Mouse (Mus musculus): ENCODE data around the gene Usmg5. TPM values are rescaled to one million over a fixed set of nuclear protein-coding genes. Genes with fewer than 3 reads are reported as not detected.

The Usmg5 gene
- polyA plus RNA-seq, 1 experiment from 2014 or later: 2,224 TPM

DNA sequence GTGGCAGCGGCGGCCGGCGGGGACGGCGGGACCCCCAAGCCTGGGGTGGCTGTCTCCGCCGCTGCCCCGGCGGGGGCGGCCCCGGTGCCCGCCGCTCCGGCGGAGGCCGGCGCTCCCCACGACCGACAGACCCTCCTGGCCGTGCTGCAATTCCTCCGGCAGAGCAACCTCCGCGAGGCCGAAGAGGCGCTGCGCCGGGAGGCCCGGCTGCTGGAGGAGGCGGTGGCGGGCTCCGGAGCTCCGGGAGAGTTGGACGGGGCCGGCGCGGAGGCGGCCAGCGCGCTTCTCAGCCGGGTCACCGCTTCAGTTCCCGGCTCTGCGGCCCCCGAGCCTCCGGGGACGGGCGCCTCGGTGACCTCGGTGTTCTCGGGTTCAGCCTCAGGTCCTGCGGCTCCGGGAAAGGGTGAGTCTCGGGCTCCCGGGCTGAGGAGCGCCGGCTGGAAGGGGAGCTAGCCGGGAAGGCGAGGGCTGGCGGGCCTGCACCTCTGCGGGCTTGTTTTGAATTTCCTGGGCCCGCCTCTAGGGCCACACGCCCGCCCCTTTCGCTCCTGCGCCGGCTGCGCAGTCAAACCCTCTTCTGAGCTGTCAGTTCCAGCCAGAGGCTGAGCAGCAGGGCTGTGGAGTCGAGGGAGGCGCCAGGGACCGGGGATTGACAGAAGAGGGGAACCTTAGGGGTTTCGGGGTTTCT is 22.4 kb downstream of the Usmg5 start:
- Histone ChIP-seq H3K27ac (ENCODE audit: low read length) (peak overlapping the region; percentile 87), H3K4me3 (ENCODE audit: low read length) (peak overlapping the region; percentile 88), H3K9ac (ENCODE audit: low read length) (peak overlapping the region; percentile 89), H3K36me3 (ENCODE audit: control insufficient read depth, insufficient read depth) (peaks cover 16% of the 10 kb centered on the region), H3K4me2 (ENCODE audit: low read depth, low read length) (peak overlapping the region; percentile 93), H3K27me3 (ENCODE audit: control insufficient read depth, insufficient read depth, low read length) (no peaks in the 10 kb centered on the region), H3K4me1 (ENCODE audit: control insufficient read depth, insufficient read depth, low read length) (peaks cover 15% of the 10 kb centered on the region), H3K9me3 (replicated peaks; ENCODE audit: control insufficient read depth, low read length) (no peaks in the 10 kb centered on the region)
- peak; percentile 94 for ATAC-seq (replicated peaks; ENCODE audit: extremely low read depth, insufficient read depth, low FRiP score)
- under 1% methylated on average over 56 of the region's 72 CpGs for WGBS

DNA sequence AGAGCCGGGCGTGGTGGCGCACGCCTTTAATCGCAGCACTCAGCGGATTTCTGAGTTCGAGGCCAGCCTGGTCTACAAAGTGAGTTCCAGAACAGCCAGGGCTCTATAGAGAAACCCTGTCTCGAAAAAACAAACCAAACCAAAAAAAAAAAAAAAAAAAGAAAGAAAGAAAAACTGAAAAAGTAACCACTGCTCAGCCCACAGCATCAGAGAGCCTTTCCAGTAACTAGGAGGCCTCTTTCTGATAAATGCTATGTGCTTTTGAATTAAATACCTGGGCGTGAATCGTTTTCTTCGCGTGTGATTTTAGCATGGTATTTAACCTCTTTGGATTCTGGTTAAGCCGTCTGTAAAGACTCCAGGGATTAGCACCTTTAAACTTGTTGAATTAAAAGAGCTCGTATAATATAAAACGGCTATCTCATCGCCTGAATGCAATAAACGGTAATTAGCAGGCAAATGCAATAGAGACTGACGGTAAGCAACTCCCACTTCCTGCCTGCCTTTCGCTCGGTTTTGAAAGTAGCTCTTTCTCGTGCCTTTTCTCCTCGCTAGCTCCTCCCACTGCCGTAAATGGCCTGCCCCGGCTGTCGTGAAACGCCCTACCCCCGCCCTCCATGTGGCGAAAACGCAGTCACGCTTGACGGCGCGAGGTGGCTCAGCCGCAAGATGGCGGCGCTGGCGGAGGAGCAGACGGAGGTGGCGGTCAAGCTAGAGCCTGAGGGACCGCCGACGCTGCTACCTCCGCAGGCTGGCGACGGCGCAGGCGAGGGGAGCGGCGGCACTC is 23.2 kb downstream of the Usmg5 start, which contains the start of gene Taf5:
Gene Taf5, plus strand, starts transcription at position 651 of the 787 bp plus-strand sequence.
- H3K9ac ChIP-seq (ENCODE audit: low read length): peak within 1 kb of the TSS; percentile 89
- H3K27me3 ChIP-seq (ENCODE audit: control insufficient read depth, insufficient read depth, low read length): no peaks in the 10 kb centered on the region
- H3K36me3 ChIP-seq (ENCODE audit: control insufficient read depth, insufficient read depth): peaks cover 8% of the 10 kb centered on the region
- peak within 1 kb of the TSS; percentile 87 for H3K27ac ChIP-seq (ENCODE audit: low read length)
- H3K9me3 ChIP-seq (replicated peaks; ENCODE audit: control insufficient read depth, low read length): no peaks in the 10 kb centered on the region
- ATAC-seq (replicated peaks; ENCODE audit: extremely low read depth, insufficient read depth, low FRiP score): peak; percentile 73
- 11% methylated on average over 49 of the region's 49 CpGs for WGBS
- peaks cover 15% of the 10 kb centered on the region for H3K4me1 ChIP-seq (ENCODE audit: control insufficient read depth, insufficient read depth, low read length)
- peak within 1 kb of the TSS; percentile 88 for H3K4me3 ChIP-seq (ENCODE audit: low read length)
- peak within 1 kb of the TSS; percentile 93 for H3K4me2 ChIP-seq (ENCODE audit: low read depth, low read length)

DNA sequence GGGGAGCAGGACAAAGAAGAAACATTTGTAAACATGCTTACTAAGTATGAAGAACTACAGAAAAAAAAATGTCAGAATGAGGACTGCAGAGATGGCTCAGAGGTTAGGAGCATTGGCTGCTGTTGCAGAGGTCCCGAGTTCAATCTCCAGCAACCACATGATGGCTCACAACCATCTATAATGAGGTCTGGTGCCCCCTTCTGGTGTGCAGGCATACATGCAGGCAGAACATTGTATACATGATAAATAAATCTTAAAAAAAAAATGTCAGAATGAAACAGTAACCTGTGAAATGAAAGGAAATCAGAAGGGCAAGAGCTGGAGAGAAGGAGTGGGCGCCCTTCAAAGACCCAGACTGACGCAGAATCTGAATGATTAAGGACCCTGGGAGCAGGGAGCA is 24.6 kb downstream of the Usmg5 start:
- Histone ChIP-seq H3K4me1 (ENCODE audit: control insufficient read depth, insufficient read depth, low read length) (peaks cover 15% of the 10 kb centered on the region), H3K27ac (ENCODE audit: low read length) (no peak overlapping the region), H3K9me3 (replicated peaks; ENCODE audit: control insufficient read depth, low read length) (no peaks in the 10 kb centered on the region), H3K36me3 (ENCODE audit: control insufficient read depth, insufficient read depth) (no peaks in the 10 kb centered on the region), H3K9ac (ENCODE audit: low read length) (no peak overlapping the region), H3K4me2 (ENCODE audit: low read depth, low read length) (no peak overlapping the region), H3K27me3 (ENCODE audit: control insufficient read depth, insufficient read depth, low read length) (no peaks in the 10 kb centered on the region), H3K4me3 (ENCODE audit: low read length) (no peak overlapping the region)
- ATAC-seq (replicated peaks; ENCODE audit: extremely low read depth, insufficient read depth, low FRiP score): no peak
- 92% methylated on average over 3 of the region's 3 CpGs for WGBS

DNA sequence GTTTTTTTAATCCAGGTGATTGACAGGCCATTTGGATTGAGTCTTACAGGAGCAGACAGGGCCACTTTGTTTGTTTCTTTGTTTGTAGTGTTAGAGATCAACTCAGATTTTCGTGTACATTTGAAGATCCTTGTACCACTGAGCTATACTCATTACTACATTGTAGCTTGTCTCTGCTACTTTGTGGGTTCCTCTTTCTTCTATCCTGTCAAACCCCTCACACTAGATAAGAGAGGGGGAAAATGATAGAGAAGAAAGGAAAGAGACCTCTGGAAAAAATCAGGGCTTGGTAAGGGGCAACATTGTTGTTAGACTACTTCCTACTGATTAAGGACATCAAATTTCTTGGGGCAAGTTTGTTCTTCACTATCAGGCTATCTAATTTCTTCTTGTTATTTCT is 32.8 kb downstream of the Usmg5 start:
- H3K4me2 ChIP-seq (ENCODE audit: low read depth, low read length): no peak overlapping the region
- no peak for ATAC-seq (replicated peaks; ENCODE audit: extremely low read depth, insufficient read depth, low FRiP score)
- WGBS: 52% methylated on average over 1 of the region's 1 CpGs
- no peaks in the 10 kb centered on the region for H3K27me3 ChIP-seq (ENCODE audit: control insufficient read depth, insufficient read depth, low read length)
- H3K4me3 ChIP-seq (ENCODE audit: low read length): no peak overlapping the region
- H3K9ac ChIP-seq (ENCODE audit: low read length): no peak overlapping the region
- H3K4me1 ChIP-seq (ENCODE audit: control insufficient read depth, insufficient read depth, low read length): no peaks in the 10 kb centered on the region
- H3K9me3 ChIP-seq (replicated peaks; ENCODE audit: control insufficient read depth, low read length): no peaks in the 10 kb centered on the region
- H3K27ac ChIP-seq (ENCODE audit: low read length): no peak overlapping the region
- no peaks in the 10 kb centered on the region for H3K36me3 ChIP-seq (ENCODE audit: control insufficient read depth, insufficient read depth)

DNA sequence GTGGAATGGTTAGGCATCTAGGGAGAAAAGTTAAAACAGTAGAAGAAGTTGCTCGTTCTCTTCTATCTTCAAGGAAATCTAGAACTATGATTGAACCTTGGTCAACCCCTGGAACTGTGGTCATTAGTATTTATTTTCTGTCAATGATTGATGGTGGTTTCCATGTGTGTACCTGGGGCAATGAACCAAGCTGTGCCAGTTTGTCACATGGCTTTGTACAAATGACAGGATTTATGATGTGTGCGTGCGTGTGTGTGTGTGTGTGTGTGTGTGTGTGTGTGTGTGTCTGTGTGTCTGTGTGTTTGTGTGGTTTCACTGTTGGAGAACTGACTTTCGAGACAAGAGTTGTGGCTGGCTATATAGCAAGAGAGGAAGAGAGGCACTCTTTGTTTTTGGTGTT is 37.0 kb downstream of the Usmg5 start:
- 81% methylated on average over 4 of the region's 4 CpGs for WGBS

DNA sequence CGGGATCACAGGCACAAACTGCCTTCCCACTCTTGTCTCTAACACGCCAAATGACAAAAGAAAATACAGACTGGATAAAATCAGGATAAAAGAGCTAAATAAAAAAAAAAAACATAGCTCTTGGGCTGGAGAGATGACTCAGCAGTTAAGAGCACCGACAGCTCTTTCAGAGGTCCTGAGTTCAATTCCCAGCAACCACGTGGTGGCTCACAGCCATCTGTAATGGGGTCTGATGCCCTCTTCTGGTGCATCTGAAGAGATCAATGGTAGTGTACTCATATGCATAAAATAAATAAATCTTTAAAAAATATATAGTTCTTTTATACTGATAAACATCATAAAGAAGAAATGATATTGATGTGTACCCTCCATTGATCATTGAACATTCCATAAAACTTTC is 37.5 kb downstream of the Usmg5 start:
- Histone ChIP-seq H3K9ac (ENCODE audit: low read length) (no peak overlapping the region), H3K36me3 (ENCODE audit: control insufficient read depth, insufficient read depth) (no peaks in the 10 kb centered on the region), H3K4me1 (ENCODE audit: control insufficient read depth, insufficient read depth, low read length) (peaks cover 11% of the 10 kb centered on the region), H3K27me3 (ENCODE audit: control insufficient read depth, insufficient read depth, low read length) (no peaks in the 10 kb centered on the region), H3K27ac (ENCODE audit: low read length) (no peak overlapping the region), H3K4me3 (ENCODE audit: low read length) (no peak overlapping the region), H3K4me2 (ENCODE audit: low read depth, low read length) (no peak overlapping the region), H3K9me3 (replicated peaks; ENCODE audit: control insufficient read depth, low read length) (no peaks in the 10 kb centered on the region)
- 78% methylated on average over 4 of the region's 4 CpGs for WGBS
- no peak for ATAC-seq (replicated peaks; ENCODE audit: extremely low read depth, insufficient read depth, low FRiP score)

More for the DNA sequence above, 37.0 kb downstream of the Usmg5 start:
- Histone ChIP-seq H3K9ac (ENCODE audit: low read length) (no peak overlapping the region), H3K27ac (ENCODE audit: low read length) (no peak overlapping the region), H3K9me3 (replicated peaks; ENCODE audit: control insufficient read depth, low read length) (no peaks in the 10 kb centered on the region), H3K4me2 (ENCODE audit: low read depth, low read length) (no peak overlapping the region), H3K4me1 (ENCODE audit: control insufficient read depth, insufficient read depth, low read length) (peaks cover 11% of the 10 kb centered on the region), H3K4me3 (ENCODE audit: low read length) (no peak overlapping the region), H3K36me3 (ENCODE audit: control insufficient read depth, insufficient read depth) (no peaks in the 10 kb centered on the region), H3K27me3 (ENCODE audit: control insufficient read depth, insufficient read depth, low read length) (no peaks in the 10 kb centered on the region)
- ATAC-seq (replicated peaks; ENCODE audit: extremely low read depth, insufficient read depth, low FRiP score): no peak

DNA sequence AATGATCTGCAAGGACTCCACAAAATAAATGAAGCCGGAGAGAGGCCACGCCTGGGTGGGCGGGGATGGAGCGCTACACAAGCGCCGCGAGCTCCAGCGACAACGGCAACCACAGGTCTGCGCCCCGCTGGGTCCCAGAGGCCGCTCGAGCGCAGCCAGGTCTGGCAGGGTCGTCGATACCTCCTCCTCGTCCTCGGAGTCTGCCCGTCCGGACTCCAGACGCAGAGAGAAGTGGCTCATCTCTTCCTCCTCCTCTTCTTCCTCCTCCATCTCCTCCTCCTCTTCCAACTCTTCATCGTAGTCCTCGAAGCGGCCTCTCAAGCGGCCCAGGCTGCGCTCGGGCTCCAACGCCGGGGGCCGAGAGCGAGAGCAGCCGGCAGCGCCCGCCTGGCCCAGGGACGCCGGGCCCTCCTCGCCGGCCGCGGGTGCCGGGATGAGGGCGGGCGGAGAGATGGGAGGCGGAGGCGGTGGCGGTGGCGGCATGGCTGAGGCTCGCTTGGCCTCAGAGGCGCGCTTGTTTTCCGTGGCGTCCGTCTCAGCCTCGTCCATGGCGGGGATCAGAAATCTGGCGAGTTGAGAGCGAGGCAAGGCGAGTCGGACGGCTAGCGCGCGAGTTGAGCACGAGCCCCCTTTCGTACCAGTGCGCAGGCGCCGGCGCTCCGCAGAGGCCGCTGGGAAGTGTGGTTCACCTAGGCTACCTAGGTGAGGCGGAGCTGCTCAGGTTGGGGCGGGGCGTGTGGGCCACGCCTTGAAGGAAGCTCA is 40.0 kb downstream of the Usmg5 start, which contains the start of gene Pcgf6:
Gene Pcgf6, minus strand, starts transcription at position 636 of the 762 bp plus-strand sequence.
- peak; percentile 88 for ATAC-seq (replicated peaks; ENCODE audit: extremely low read depth, insufficient read depth, low FRiP score)
- Histone ChIP-seq H3K4me3 (ENCODE audit: low read length) (peak within 1 kb of the TSS; percentile 80), H3K27me3 (ENCODE audit: control insufficient read depth, insufficient read depth, low read length) (no peaks in the 10 kb centered on the region), H3K36me3 (ENCODE audit: control insufficient read depth, insufficient read depth) (peaks cover 10% of the 10 kb centered on the region), H3K4me1 (ENCODE audit: control insufficient read depth, insufficient read depth, low read length) (peaks cover 11% of the 10 kb centered on the region), H3K4me2 (ENCODE audit: low read depth, low read length) (peak within 1 kb of the TSS; percentile 82), H3K9ac (ENCODE audit: low read length) (peak within 1 kb of the TSS; percentile 80), H3K27ac (ENCODE audit: low read length) (peak within 1 kb of the TSS; percentile 80), H3K9me3 (replicated peaks; ENCODE audit: control insufficient read depth, low read length) (no peaks in the 10 kb centered on the region)
- under 1% methylated on average over 71 of the region's 75 CpGs for WGBS

DNA sequence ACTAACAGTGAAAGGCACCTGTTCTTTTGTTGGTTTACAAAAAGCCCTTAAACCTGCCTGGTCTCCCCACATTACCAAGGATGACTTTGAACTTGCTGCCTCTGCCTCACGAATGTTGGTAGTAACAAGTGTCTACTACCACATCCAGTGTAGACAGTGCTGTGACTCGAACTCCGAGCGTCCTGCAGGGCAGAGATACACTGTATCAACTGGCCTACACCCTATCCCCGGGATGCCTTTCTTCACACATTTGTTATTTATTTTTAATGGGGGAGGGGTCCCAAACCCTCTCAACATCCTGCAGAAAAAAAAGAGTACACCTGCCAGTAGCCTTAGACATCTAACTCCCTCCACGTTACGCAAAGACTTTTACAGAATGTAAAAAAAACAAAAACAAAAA is 40.6 kb downstream of the Usmg5 start:
- no peaks in the 10 kb centered on the region for H3K27me3 ChIP-seq (ENCODE audit: control insufficient read depth, insufficient read depth, low read length)
- peaks cover 14% of the 10 kb centered on the region for H3K36me3 ChIP-seq (ENCODE audit: control insufficient read depth, insufficient read depth)
- no peak overlapping the region; the same call in 1 of the 2 replicates for H3K27ac ChIP-seq (ENCODE audit: low read length)
- peak overlapping the region; percentile 80 for H3K4me3 ChIP-seq (ENCODE audit: low read length)
- H3K9me3 ChIP-seq (replicated peaks; ENCODE audit: control insufficient read depth, low read length): no peaks in the 10 kb centered on the region
- peak overlapping the region; percentile 82 for H3K4me2 ChIP-seq (ENCODE audit: low read depth, low read length)
- ATAC-seq (replicated peaks; ENCODE audit: extremely low read depth, insufficient read depth, low FRiP score): no peak
- peak overlapping the region; percentile 80 for H3K9ac ChIP-seq (ENCODE audit: low read length)
- H3K4me1 ChIP-seq (ENCODE audit: control insufficient read depth, insufficient read depth, low read length): peaks cover 11% of the 10 kb centered on the region
- 7% methylated on average over 7 of the region's 7 CpGs for WGBS

Data from heart, embryonic 16.5 days (tissue).